ENCODE assay signal across 9 mouse cellular contexts in the genomic region with DNA sequence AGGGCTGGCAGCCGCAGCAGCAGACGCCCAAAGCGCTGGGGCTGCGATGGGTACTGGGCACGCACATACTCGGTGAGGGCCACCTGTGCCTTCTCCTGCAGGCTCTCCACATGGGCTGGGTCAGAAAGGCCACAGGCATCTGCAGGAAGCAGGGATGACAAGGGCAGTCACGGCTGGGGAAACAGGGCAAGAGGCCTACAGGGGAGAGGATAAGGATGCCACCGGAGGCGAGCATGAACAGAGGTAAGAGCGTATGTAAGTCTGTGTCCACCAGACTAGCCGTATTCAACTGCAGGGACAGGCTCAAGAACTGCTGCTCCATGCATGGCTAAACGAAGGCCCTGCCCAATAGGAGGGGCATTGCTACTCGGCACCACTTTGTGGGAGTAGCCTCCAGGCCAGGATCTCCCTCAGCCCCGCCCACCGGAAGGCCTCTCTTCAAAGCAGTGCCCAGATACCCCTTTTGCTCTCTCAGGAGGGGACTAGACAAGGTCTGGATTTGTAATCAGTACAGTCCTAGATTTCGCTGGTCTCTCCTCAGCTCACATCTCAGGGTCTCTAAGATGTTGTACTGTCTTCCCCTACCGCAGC. TPM values are rescaled to one million over a fixed set of nuclear protein-coding genes. Genes with fewer than 3 reads are reported as not detected.
DNase-seq lines count a peak whose midpoint lies in the region; ATAC-seq lines count a peak whose summit lies in the region.
"Had no signal": no experiment of that assay in that cellular context is flagged by ENCODE, and none has a peak within 500 bp of the region (broad histone marks: within the 10 kb centered on the region; RNA-seq: fewer than 3 reads in every experiment).

No protein-coding gene starts in this region.

- WGBS in forebrain, embryonic 13.5 days, result 85% methylated on average over 17 of the region's 17 CpGs
- 83% methylated on average over 17 of the region's 17 CpGs for WGBS in forebrain, embryonic 16.5 days
- WGBS in kidney, embryonic 16.5 days, result 67% methylated on average over 17 of the region's 17 CpGs

- no peak overlapping the region for H3K9ac ChIP-seq in forebrain, embryonic 13.5 days
- H3K9ac ChIP-seq in forebrain, embryonic 16.5 days (replicated peaks; ENCODE audit: low read depth, low read length), result no peak overlapping the region
- H3K9ac ChIP-seq in kidney, embryonic 16.5 days (replicated peaks; ENCODE audit: low read length), result no peak overlapping the region
- H3K9ac ChIP-seq: heart, embryonic 15.5 days had no signal

- DNase-seq in spleen, postnatal 36 days (ENCODE audit: low spot score in 2 of 2), result peak; percentile 26 to 29
- no peak for DNase-seq in spleen, postnatal 14 days (ENCODE audit: low spot score in 2 of 2)
- DNase-seq in layer of hippocampus, postnatal 25 days (ENCODE audit: extremely low spot score in 1 of 2, low spot score in 1 of 2), result no peak
- no peak for DNase-seq in gastrocnemius, adult 8-10 months (ENCODE audit: low spot score in 2 of 2)
- DNase-seq in layer of hippocampus, adult 9-10 months (ENCODE audit: low spot score), result no peak

- no peak overlapping the region for H3K4me2 ChIP-seq in forebrain, embryonic 13.5 days
- H3K4me2 ChIP-seq in forebrain, embryonic 16.5 days (ENCODE audit: low read length), result no peak overlapping the region
- H3K4me2 ChIP-seq in kidney, embryonic 16.5 days (replicated peaks; ENCODE audit: low read depth, low read length), result no peak overlapping the region

- H3K36me3 ChIP-seq in forebrain, embryonic 13.5 days (ENCODE audit: poor library complexity, severe bottlenecking), result peaks cover 28% of the 10 kb centered on the region
- 0 out of 2 replicates have a peak, but pooled peaks cover 2% of the 10 kb centered on the region for H3K36me3 ChIP-seq in forebrain, embryonic 16.5 days (ENCODE audit: control insufficient read depth, insufficient read depth)
- peaks cover 52% of the 10 kb centered on the region for H3K36me3 ChIP-seq in kidney, embryonic 16.5 days (ENCODE audit: insufficient read depth, low read length)

- no peaks in the 10 kb centered on the region for H3K9me3 ChIP-seq in forebrain, embryonic 13.5 days (replicated peaks)
- no peaks in the 10 kb centered on the region for H3K9me3 ChIP-seq in forebrain, embryonic 16.5 days (ENCODE audit: control insufficient read depth, low read length)
- H3K9me3 ChIP-seq in kidney, embryonic 16.5 days (ENCODE audit: low read length), result no peaks in the 10 kb centered on the region
- H3K9me3 ChIP-seq: heart, embryonic 15.5 days had no signal

- H3K4me1 ChIP-seq in forebrain, embryonic 13.5 days, result peaks cover 39% of the 10 kb centered on the region
- H3K4me1 ChIP-seq in forebrain, embryonic 16.5 days (replicated peaks; ENCODE audit: control insufficient read depth, insufficient read depth, low read length), result peaks cover 26% of the 10 kb centered on the region
- H3K4me1 ChIP-seq in kidney, embryonic 16.5 days (ENCODE audit: insufficient read depth, low read length), result peaks cover 58% of the 10 kb centered on the region

- H3K4me3 ChIP-seq in forebrain, embryonic 13.5 days, result no peak overlapping the region
- no peak overlapping the region for H3K4me3 ChIP-seq in forebrain, embryonic 16.5 days (replicated peaks; ENCODE audit: low read length)
- H3K4me3 ChIP-seq in kidney, embryonic 16.5 days (ENCODE audit: low read length), result no peak overlapping the region

- H3K27ac ChIP-seq in forebrain, embryonic 13.5 days, result 0 out of 2 replicates have a peak overlapping the region, but pooled peaks have one; percentile 49
- H3K27ac ChIP-seq in forebrain, embryonic 16.5 days (ENCODE audit: low read length), result no peak overlapping the region
- H3K27ac ChIP-seq in kidney, embryonic 16.5 days (ENCODE audit: low read length), result peak overlapping the region; percentile 5; the same call in 1 of the 2 replicates

- H3K27me3 ChIP-seq in forebrain, embryonic 13.5 days, result peaks cover 9% of the 10 kb centered on the region; the same call in 1 of the 2 replicates
- no peaks in the 10 kb centered on the region for H3K27me3 ChIP-seq in forebrain, embryonic 16.5 days (replicated peaks; ENCODE audit: control insufficient read depth, insufficient read depth, low read length)
- no peaks in the 10 kb centered on the region for H3K27me3 ChIP-seq in kidney, embryonic 16.5 days (ENCODE audit: insufficient read depth, low read length)
- H3K27me3 ChIP-seq: heart, embryonic 15.5 days had no signal

- ATAC-seq in forebrain, embryonic 13.5 days, result no peak
- no peak for ATAC-seq in forebrain, embryonic 16.5 days
- ATAC-seq in kidney, embryonic 16.5 days (ENCODE audit: low FRiP score, low TSS enrichment), result 0 out of 2 replicates have a peak, but pooled peaks have one; percentile 6

RNA-seq across cellular contexts. Expression of a gene that starts 3.6 kb away (rescaled TPM):
- polyA plus RNA-seq in forebrain, embryonic 13.5 days (2015; fragmentation: Nextera tagmentation; extraction: Ambion mirVana), result 3.6 and 4.5 TPM in 2 replicates
- polyA plus RNA-seq in forebrain, embryonic 16.5 days (2015; fragmentation: Nextera tagmentation; extraction: Ambion mirVana), result 7.8 and 8.0 TPM in 2 replicates
- 6.1 TPM in 2 replicates for polyA plus RNA-seq in kidney, embryonic 16.5 days (2015; fragmentation: Nextera tagmentation; extraction: Ambion mirVana)
- total RNA-seq in layer of hippocampus, postnatal 25 days (2021), result 10 to 100 TPM; 15.3 to 18.5 TPM
- 1 to 10 TPM; 5.0 to 6.0 (median 5.8) TPM for total RNA-seq in gastrocnemius, adult 8-10 months (2022)

RNA-seq across cellular contexts. Expression of a gene that starts 7.0 kb away (rescaled TPM):
- 11.6 and 12.9 TPM in 2 replicates for polyA plus RNA-seq in forebrain, embryonic 13.5 days (2015; fragmentation: Nextera tagmentation; extraction: Ambion mirVana)
- polyA plus RNA-seq in forebrain, embryonic 16.5 days (2015; fragmentation: Nextera tagmentation; extraction: Ambion mirVana), result 11.8 and 13.2 TPM in 2 replicates
- polyA plus RNA-seq in kidney, embryonic 16.5 days (2015; fragmentation: Nextera tagmentation; extraction: Ambion mirVana), result 65.4 and 82.9 TPM in 2 replicates
- 10 to 100 TPM; 43.0 to 44.1 TPM for total RNA-seq in layer of hippocampus, postnatal 25 days (2021)
- 10 to 100 TPM; 19.9 to 23.3 (median 20.9) TPM for total RNA-seq in gastrocnemius, adult 8-10 months (2022)

RNA-seq across cellular contexts. Expression of a gene that starts 8.1 kb away (rescaled TPM):
- polyA plus RNA-seq in forebrain, embryonic 13.5 days (2015; fragmentation: Nextera tagmentation; extraction: Ambion mirVana), result 95.8 and 99.4 TPM in 2 replicates
- polyA plus RNA-seq in forebrain, embryonic 16.5 days (2015; fragmentation: Nextera tagmentation; extraction: Ambion mirVana), result 100 and 115 TPM in 2 replicates
- polyA plus RNA-seq in kidney, embryonic 16.5 days (2015; fragmentation: Nextera tagmentation; extraction: Ambion mirVana), result 109 and 111 TPM in 2 replicates
- 100 to 1,000 TPM; 113 TPM for total RNA-seq in layer of hippocampus, postnatal 25 days (2021)
- total RNA-seq in gastrocnemius, adult 8-10 months (2022), result 100 to 1,000 TPM in 2 of 4 experiments, 10 to 100 TPM in 2; 90.5 to 106 (median 100) TPM

RNA-seq across cellular contexts. Expression of a gene that starts 20.9 kb away (rescaled TPM):
- 3.7 and 4.2 TPM in 2 replicates for polyA plus RNA-seq in forebrain, embryonic 13.5 days (2015; fragmentation: Nextera tagmentation; extraction: Ambion mirVana)
- 6.1 and 6.9 TPM in 2 replicates for polyA plus RNA-seq in forebrain, embryonic 16.5 days (2015; fragmentation: Nextera tagmentation; extraction: Ambion mirVana)
- 29.8 and 31.2 TPM in 2 replicates for polyA plus RNA-seq in kidney, embryonic 16.5 days (2015; fragmentation: Nextera tagmentation; extraction: Ambion mirVana)
- 1 to 10 TPM; 3.6 to 4.4 TPM for total RNA-seq in layer of hippocampus, postnatal 25 days (2021)
- total RNA-seq in gastrocnemius, adult 8-10 months (2022), result 1 to 10 TPM; 3.5 to 6.3 (median 4.5) TPM

RNA-seq across cellular contexts. Expression of a gene that starts 21.9 kb away (rescaled TPM):
- 99.2 and 101 TPM in 2 replicates for polyA plus RNA-seq in forebrain, embryonic 13.5 days (2015; fragmentation: Nextera tagmentation; extraction: Ambion mirVana)
- 103 and 105 TPM in 2 replicates for polyA plus RNA-seq in forebrain, embryonic 16.5 days (2015; fragmentation: Nextera tagmentation; extraction: Ambion mirVana)
- 116 and 120 TPM in 2 replicates for polyA plus RNA-seq in kidney, embryonic 16.5 days (2015; fragmentation: Nextera tagmentation; extraction: Ambion mirVana)
- total RNA-seq in layer of hippocampus, postnatal 25 days (2021), result 10 to 100 TPM; 98.0 to 99.3 TPM
- 10 to 100 TPM; 68.5 to 73.4 (median 70.8) TPM for total RNA-seq in gastrocnemius, adult 8-10 months (2022)

Comparison
In these comparisons a context has a peak if more than half of its experiments do, and no peak if none do; other contexts are left out.
1. DNase-seq: peak in spleen, postnatal 36 days (2 of 2); none in spleen, postnatal 14 days (0 of 2), layer of hippocampus, postnatal 25 days (0 of 2), gastrocnemius, adult 8-10 months (0 of 2) and layer of hippocampus, adult 9-10 months (single experiment).